Mouse (Mus musculus): ENCODE data around the gene Rgs13. TPM values are rescaled to one million over a fixed set of nuclear protein-coding genes. Genes with fewer than 3 reads are reported as not detected.

Gene Rgs13
- polyA plus RNA-seq, 1 experiment: not detected

DNA sequence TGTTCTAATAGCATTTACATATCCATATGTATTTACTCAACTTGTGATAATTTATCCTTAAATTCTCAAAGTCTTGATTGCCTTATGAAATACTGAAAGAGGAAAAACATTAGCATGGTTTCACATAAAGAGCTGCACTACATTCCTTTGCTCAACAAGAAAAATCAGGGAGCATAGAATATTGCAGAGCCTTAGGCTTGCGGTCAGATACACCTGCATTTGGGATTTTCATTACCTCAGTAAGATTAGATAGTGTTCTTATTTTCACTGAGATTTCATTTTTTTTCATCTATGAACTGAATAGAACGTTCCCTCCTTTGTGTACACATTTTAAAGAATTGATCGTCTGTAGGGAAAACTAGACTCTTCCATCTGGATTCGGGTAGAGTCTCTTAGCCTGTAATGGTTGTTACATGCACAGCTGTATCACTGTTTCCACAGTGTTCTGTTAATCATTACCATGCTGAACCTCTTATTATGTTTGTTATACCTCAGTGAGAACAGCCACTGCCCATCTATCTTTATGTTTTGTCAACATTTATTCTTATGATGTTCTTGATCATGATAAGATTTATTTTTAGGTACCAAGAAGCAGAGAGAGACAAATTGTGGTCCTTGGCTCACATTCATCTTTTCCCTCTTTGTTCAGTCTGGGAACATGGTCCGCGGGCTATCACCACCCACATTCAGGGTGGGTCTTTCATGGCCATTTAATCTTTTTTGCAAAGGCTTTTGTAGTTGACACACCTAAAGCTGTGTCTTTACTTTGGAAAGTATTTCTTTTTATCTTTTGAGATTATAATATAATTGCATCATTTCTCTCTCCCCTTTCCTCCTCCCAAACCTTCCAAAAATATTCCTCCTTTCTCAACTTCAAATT lies 61.1 kb downstream of the Rgs13 start:
- Histone ChIP-seq H3K4me3 (ENCODE audit: insufficient read depth, low read length) (no peak overlapping the region), H3K27ac (ENCODE audit: insufficient read depth, low read depth, low read length) (no peak overlapping the region), H3K4me1 (ENCODE audit: control insufficient read depth, insufficient read depth, low read length) (peaks cover 10% of the 10 kb centered on the region)
- no peak for TF ChIP-seq CTCF (IDR thresholded peaks at IDR 0.05; ENCODE audit: low read depth, low read length)

DNA sequence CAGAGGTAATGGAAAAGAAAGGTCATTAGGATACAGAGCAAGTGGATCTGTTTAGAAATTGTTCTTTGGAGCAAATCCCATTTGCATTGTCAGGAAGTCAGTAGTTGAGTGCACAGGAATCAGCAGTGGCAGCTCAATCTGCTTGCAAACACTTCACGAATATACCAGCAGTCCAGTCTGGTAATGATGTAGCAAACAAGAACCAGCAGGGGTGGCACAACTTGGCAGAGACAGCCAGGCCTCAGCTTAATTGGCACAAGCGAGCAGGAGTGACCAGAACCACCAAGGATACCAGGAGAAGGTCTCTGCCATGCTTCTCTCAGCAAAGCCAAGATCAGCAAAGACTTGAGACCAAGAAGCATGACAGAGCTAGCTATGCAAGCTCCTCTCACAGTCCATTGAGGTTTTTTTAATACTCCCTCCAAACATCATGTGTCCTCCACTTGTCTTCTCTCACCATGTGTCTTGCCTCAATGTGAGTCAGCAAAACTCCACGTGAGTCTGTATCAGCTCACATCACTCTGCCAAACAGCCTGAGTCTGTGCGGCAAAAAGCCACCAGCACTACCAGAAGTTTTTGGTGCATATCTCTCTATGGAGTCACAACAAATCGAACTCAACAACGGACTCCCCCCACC lies 63.6 kb downstream of the Rgs13 start:
- no peak overlapping the region for H3K27ac ChIP-seq (ENCODE audit: insufficient read depth, low read depth, low read length)
- no peak for TF ChIP-seq CTCF (IDR thresholded peaks at IDR 0.05; ENCODE audit: low read depth, low read length)
- TF ChIP-seq POLR2A (IDR thresholded peaks at IDR 0.05; ENCODE audit: borderline replicate concordance, low read depth, low read length): no peak
- no peak overlapping the region for H3K4me3 ChIP-seq (ENCODE audit: insufficient read depth, low read length)
- H3K4me1 ChIP-seq (ENCODE audit: control insufficient read depth, insufficient read depth, low read length): peaks cover 10% of the 10 kb centered on the region

DNA sequence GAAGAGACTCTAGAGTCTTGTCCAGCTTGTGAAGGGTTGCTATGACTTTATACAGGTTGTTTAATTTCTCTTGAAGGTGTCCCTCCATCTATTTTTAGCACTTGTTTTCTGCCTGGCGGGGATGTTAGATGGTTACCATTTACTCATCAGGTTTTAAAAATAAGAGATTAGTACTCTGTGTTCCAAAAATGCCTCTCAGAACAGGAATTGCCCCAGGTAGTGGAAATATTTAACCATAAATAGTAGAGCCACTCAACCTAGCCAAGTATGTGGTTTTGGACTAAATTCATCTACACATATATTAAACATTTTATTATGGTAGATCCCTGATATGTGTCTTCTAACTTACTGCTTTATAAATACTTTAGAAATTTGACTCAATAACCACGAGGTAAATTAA lies 64.2 kb downstream of the Rgs13 start:
- TF ChIP-seq POLR2A (IDR thresholded peaks at IDR 0.05; ENCODE audit: borderline replicate concordance, low read depth, low read length) (no peak), CTCF (IDR thresholded peaks at IDR 0.05; ENCODE audit: low read depth, low read length) (no peak)
- no peak overlapping the region for H3K27ac ChIP-seq (ENCODE audit: insufficient read depth, low read depth, low read length)
- H3K4me3 ChIP-seq (ENCODE audit: insufficient read depth, low read length): no peak overlapping the region
- H3K4me1 ChIP-seq (ENCODE audit: control insufficient read depth, insufficient read depth, low read length): peaks cover 10% of the 10 kb centered on the region

DNA sequence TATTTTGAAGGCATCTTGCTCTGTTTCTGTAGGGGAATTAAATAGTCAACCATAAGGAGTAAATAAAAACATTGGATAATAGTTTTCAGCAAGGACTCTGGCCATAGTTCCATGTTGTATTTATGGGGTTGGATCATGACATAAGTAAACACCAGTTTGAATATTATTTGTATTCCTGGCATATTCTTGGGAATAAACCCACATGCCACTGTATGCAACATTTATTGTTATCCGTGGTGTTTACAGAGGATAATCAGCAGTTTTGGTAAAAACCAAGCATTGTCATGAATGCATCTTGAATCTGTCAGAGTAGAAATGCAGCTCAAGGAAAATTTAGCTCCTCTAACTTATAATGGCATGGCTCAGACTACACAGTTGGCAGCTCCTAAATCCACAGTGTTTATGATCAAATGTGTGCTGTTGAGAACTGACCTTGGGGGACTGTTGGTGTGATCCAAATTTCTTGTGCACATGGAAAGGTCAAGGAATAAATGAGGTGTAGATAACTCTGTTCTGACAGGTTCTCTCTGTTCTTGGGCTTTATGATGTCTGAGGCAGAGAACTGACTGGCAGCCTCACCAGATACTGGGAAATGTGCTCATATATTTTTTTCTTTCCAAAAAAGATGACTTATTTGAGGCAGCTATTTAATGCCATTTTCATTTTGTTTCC lies 78.4 kb downstream of the Rgs13 start:
- Histone ChIP-seq H3K4me3 (ENCODE audit: insufficient read depth, low read length) (no peak overlapping the region), H3K27ac (ENCODE audit: insufficient read depth, low read depth, low read length) (no peak overlapping the region), H3K4me1 (ENCODE audit: control insufficient read depth, insufficient read depth, low read length) (no peaks in the 10 kb centered on the region)
- no peak for TF ChIP-seq POLR2A (IDR thresholded peaks at IDR 0.05; ENCODE audit: borderline replicate concordance, low read depth, low read length)
- TF ChIP-seq CTCF (IDR thresholded peaks at IDR 0.05; ENCODE audit: low read depth, low read length): no peak

DNA sequence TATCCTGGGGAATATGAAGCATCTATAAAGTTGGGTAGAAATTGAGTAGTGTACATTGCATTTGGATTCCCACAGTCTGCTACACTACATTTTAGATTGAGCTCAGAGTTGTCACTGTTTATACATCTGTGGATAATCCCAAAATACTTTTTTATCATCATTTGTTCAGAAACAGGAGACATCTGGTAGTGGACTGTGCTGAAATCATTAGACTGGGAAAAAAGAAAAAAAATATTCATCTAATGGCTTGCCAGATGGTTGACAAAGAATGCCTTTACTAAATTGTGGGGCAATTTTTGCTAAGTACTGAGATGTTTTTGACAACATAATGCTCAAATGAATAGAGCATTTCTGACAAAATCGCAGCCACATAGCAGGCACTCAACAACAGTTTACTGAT lies 86.8 kb downstream of the Rgs13 start:
- Histone ChIP-seq H3K4me3 (ENCODE audit: insufficient read depth, low read length) (no peak overlapping the region), H3K4me1 (ENCODE audit: control insufficient read depth, insufficient read depth, low read length) (peaks cover 9% of the 10 kb centered on the region), H3K27ac (ENCODE audit: insufficient read depth, low read depth, low read length) (no peak overlapping the region)
- TF ChIP-seq POLR2A (IDR thresholded peaks at IDR 0.05; ENCODE audit: borderline replicate concordance, low read depth, low read length): no peak
- TF ChIP-seq CTCF (IDR thresholded peaks at IDR 0.05; ENCODE audit: low read depth, low read length): no peak

Other genes starting within 250 kb of the Rgs13 start
- 180 and 194 TPM in 2 replicates for gene Rgs2, start 173.2 kb downstream of the Rgs13 start, polyA plus RNA-seq (2012; ENCODE audit: insufficient read depth, insufficient read length, missing spikeins)
- 17.6 and 19.5 TPM in 2 replicates for gene Rgs1, start 71.9 kb upstream of the Rgs13 start, polyA plus RNA-seq (2012; ENCODE audit: insufficient read depth, insufficient read length, missing spikeins)

All from bone marrow macrophage, adult 2 months (primary cell).